Mouse (Mus musculus) G1E (cell line): Measurements from ENCODE around the gene Mycbp2. TPM values are rescaled to one million over a fixed set of nuclear protein-coding genes. Genes with fewer than 3 reads are reported as not detected.

ENCODE experiments used
- ATAC-seq: 2 replicates; pipeline ENCODE4 v1.8.0; 2016; ENCODE audit warnings: mild to moderate bottlenecking; ENCODE audit not compliant: insufficient number of reproducible peaks, poor library complexity, low FRiP score, severe bottlenecking; ENCODE audit errors: extremely low read depth
- DNase-seq: peaks from one replicate; pipeline ENCODE4 v3.0.0; 2012; ENCODE audit warnings: low spot score
- H3K27me3 ChIP-seq: 2 replicates; pipeline ENCODE4 v1.6.1; 2012; ENCODE audit warnings: mild to moderate bottlenecking, low read length, inconsistent platforms; ENCODE audit not compliant: insufficient read depth
- H3K36me3 ChIP-seq: replicated peaks from 2 replicates; pipeline ENCODE3; 2012; ENCODE audit warnings: mild to moderate bottlenecking, inconsistent platforms
- H3K4me1 ChIP-seq: 2 replicates; pipeline ENCODE4 v1.6.1; 2012; ENCODE audit warnings: low read depth, low read length, inconsistent platforms, mixed read lengths; ENCODE audit not compliant: insufficient read depth
- H3K4me3 ChIP-seq: 2 replicates; pipeline ENCODE4 v1.5.1; 2012; ENCODE audit warnings: low read depth, mild to moderate bottlenecking, inconsistent platforms, low read length, moderate library complexity, mixed read lengths
- H3K9me3 ChIP-seq: replicated peaks from 2 replicates; pipeline ENCODE4 v1.6.1; 2012; ENCODE audit warnings: inconsistent platforms
- CTCF ChIP-seq: IDR thresholded peaks from 2 replicates; pipeline ENCODE4 v1.5.1; 2012; ENCODE audit warnings: low read depth, low read length, inconsistent platforms, mixed read lengths
- GATA1 ChIP-seq: IDR thresholded peaks from 2 replicates; pipeline ENCODE4 v1.6.1; 2012; ENCODE audit warnings: borderline replicate concordance, low read length, inconsistent platforms, mixed read lengths
- GATA2 ChIP-seq: IDR thresholded peaks from 2 replicates; pipeline ENCODE4 v1.6.1; 2012; ENCODE audit warnings: low read depth, low read length, inconsistent platforms, borderline replicate concordance
- POLR2AphosphoS5 ChIP-seq: IDR thresholded peaks from 2 replicates; pipeline ENCODE4 v1.6.1; 2012; ENCODE audit warnings: low read depth, low read length, inconsistent platforms; ENCODE audit not compliant: insufficient replicate concordance
- TAL1 ChIP-seq: conservative IDR thresholded peaks from 2 replicates; pipeline ENCODE4 v1.6.1; 2012; ENCODE audit warnings: low read depth, low read length, inconsistent platforms, mixed read lengths
- polyA plus RNA-seq: library from polyadenylated mRNA; stranded (reverse); fragments of >175 nt; gene quantifications from 2 replicates; pipeline ENCODE4 v1.2.3, GENCODE M21; 2012
- total RNA-seq, 2 experiments: library from RNA; stranded (forward) in 1 of 2; stranded (reverse) in 1 of 2; fragments of 200-1000 nt in 1 of 2; fragments of >200 nt in 1 of 2; fragmentation: Nextera tagmentation in 1 of 2; gene quantifications; 2 replicates each; pipeline ENCODE4 v1.2.3; 2014 to 2017

The Mycbp2 gene
- total and polyA plus RNA-seq, 3 experiments = 14.8 to 139 (median 46.1) TPM

DNA sequence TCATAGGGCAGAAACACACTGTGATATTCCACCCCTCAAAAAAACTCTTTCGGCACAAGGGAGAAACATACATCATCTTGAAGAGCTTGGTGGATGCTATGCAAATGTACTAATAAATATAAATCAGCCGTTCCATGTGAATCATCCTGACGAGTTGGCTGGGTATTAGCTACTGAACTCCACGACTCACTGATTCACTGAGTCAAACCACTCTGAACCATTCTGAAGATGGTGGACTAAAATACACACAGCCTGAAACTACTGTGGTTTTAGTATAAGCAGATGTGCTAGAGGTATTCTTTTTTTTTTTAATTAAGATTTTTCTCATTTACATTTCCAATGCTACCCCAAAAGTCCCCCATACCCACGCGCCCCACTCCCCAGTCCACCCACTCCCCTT, 111.8 kb downstream of the Mycbp2 start:
- no peaks in the 10 kb centered on the region for H3K9me3 ChIP-seq
- peaks cover 30% of the 10 kb centered on the region for H3K36me3 ChIP-seq
- H3K27me3 ChIP-seq = no peaks in the 10 kb centered on the region
- ATAC-seq (no peak; the same call in 1 of the 2 replicates), DNase-seq (no peak)
- TF ChIP-seq TAL1 (no peak), GATA1 (no peak), POLR2AphosphoS5 (no peak), CTCF (no peak), GATA2 (no peak)
- H3K4me1 ChIP-seq = no peaks in the 10 kb centered on the region
- no peak overlapping the region for H3K4me3 ChIP-seq

DNA sequence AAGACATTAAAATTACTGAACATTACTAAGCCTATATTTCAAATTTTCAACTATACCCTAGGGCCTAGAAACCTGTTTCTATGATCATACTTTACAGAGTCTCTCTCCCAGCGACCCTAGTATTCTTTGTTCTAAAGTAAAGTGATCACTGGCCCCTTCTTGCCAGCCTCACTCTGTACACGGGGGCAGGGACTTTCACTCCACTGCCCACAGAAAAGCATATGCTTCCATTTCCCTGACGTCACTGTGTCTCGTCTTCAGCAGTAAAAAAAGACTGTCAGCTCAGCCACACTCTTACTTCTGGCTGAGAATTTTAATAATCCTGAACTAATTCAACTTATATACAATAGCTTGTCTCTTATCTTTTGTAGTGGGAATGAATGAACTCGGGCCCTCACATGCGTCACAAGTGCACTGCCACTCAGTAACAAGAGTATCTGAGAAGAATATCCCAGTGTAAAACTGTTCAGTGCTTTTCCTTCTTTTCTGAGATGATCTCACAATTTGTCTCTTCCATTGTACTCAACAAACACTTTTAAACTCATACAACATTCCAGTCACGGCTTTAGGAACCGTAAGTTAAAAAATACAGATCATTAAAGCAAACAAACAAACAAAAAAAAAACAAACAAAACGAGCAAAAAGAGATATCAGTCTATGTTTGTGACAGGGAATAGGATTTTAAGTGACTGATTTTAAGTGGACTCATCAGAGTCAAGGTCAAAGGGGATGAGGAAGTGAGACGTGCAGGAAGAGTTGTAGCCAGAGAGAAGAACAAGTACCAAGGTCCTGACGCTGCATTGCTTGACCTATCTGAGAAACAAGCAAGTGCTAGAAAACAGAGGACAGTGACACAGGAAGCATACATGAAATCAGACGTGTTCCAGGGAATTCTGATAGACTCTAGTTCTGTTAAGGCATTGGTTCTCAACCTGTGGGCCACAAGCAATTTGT, 112.7 kb downstream of the Mycbp2 start:
- TF ChIP-seq GATA2 (no peak), GATA1 (no peak), TAL1 (no peak), POLR2AphosphoS5 (no peak), CTCF (no peak)
- Histone ChIP-seq H3K4me1 (no peaks in the 10 kb centered on the region), H3K27me3 (no peaks in the 10 kb centered on the region), H3K4me3 (no peak overlapping the region), H3K36me3 (peaks cover 32% of the 10 kb centered on the region), H3K9me3 (no peaks in the 10 kb centered on the region)
- ATAC-seq (no peak), DNase-seq (no peak)

DNA sequence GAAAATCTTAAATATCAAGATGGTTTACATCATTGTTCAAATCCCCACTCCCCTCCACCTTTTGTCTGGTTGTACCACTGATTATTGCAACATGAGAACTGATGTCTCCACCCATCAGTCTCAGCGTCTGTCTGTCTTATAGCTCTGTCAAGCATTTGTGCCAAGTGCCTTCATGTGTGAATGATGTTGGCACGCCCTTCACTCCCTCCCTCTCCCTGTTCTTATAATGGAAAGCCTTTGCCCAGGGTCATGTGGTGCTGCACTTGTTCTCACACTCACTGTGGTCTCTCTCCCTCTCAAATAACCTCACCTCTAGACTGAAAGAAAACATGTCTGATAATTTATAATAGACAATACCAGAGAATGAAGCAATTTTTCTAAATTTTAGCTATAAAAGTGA, 124.3 kb downstream of the Mycbp2 start:
- ATAC-seq (no peak), DNase-seq (no peak)
- Histone ChIP-seq H3K36me3 (peaks cover 71% of the 10 kb centered on the region), H3K27me3 (no peaks in the 10 kb centered on the region), H3K4me3 (no peak overlapping the region), H3K9me3 (no peaks in the 10 kb centered on the region), H3K4me1 (no peaks in the 10 kb centered on the region)
- TF ChIP-seq TAL1 = no peak
- TF ChIP-seq CTCF = no peak
- TF ChIP-seq GATA2 = no peak
- TF ChIP-seq POLR2AphosphoS5 = no peak
- no peak for TF ChIP-seq GATA1

DNA sequence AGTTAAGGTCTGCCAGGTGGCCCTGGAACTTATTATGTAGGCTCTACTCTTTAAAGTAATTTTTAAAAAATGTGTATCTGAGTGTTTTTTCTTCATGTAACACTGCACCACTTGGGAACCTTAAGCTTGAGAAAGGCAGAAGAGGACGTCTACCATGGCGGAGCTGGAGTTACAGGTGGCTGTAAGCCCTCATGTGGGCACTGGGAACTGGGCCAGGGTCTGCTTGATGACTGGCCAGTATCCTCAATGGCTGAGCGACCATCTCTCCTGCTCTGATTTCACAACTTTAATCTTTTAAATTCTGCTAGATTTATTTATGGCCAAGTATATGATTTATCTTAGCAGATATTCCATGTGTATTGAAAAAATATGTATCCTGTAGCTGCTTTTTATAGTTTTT, 124.9 kb downstream of the Mycbp2 start:
- Histone ChIP-seq H3K36me3 (peaks cover 70% of the 10 kb centered on the region), H3K4me3 (no peak overlapping the region), H3K4me1 (no peaks in the 10 kb centered on the region), H3K9me3 (no peaks in the 10 kb centered on the region), H3K27me3 (no peaks in the 10 kb centered on the region)
- DNase-seq (no peak), ATAC-seq (no peak)
- TF ChIP-seq TAL1 (no peak), GATA1 (no peak), GATA2 (no peak), CTCF (no peak), POLR2AphosphoS5 (no peak)

DNA sequence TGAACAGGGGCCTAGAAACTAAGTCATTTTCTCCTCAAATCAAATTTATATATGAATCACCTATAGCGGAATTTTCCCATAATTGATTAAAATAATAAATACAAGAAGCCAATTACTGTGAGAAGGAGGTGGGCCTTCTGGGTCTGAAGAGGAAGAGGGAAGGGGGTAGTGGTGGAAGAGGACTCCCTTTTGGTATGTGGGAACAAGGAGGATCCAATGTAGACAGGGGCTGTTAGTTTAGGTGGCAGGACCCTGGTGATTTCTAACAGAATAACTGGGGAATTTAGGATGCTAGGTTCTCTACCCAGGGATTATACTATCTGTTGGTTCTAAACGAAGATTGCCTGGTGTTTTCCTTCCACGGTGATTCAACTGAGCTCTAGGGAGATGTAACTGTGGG, 130.3 kb downstream of the Mycbp2 start:
- TF ChIP-seq POLR2AphosphoS5 (no peak), TAL1 (no peak), CTCF (no peak), GATA2 (no peak), GATA1 (no peak)
- no peaks in the 10 kb centered on the region for H3K4me1 ChIP-seq
- ATAC-seq (no peak), DNase-seq (no peak)
- H3K27me3 ChIP-seq = no peaks in the 10 kb centered on the region
- no peaks in the 10 kb centered on the region for H3K9me3 ChIP-seq
- H3K36me3 ChIP-seq = peaks cover 61% of the 10 kb centered on the region
- no peak overlapping the region for H3K4me3 ChIP-seq

DNA sequence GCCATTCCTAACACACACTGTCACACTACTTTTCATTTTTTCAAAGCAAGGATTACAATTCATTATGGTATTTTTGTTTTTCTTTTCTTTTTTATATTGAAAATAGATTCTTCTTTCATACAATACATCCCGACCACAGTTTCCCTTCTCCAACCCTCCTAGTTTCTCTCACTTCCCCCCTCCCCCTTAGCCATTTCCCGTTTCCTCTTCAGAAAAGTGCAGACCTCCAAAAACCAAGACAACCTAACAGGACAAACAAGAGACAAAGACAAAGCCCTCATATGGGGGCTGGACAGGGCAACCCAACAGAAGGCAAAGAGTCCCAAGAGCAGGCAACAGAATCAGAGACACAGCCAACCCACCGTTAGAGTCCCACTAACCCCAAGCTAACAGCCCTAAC, 160.0 kb downstream of the Mycbp2 start:
- Histone ChIP-seq H3K9me3 (no peaks in the 10 kb centered on the region), H3K4me3 (no peak overlapping the region), H3K36me3 (peaks cover 65% of the 10 kb centered on the region), H3K27me3 (no peaks in the 10 kb centered on the region), H3K4me1 (no peaks in the 10 kb centered on the region)
- DNase-seq (no peak), ATAC-seq (no peak)
- no peak for TF ChIP-seq TAL1
- TF ChIP-seq GATA1 = no peak
- no peak for TF ChIP-seq POLR2AphosphoS5
- no peak for TF ChIP-seq CTCF
- TF ChIP-seq GATA2 = no peak
